Mouse (Mus musculus) G1E (cell line): ENCODE measurements around the gene Ptprc.

ENCODE experiments used
- CTCF ChIP-seq: IDR thresholded peaks from 2 replicates; pipeline ENCODE4 v1.5.1; 2012; ENCODE audit warnings: low read depth, low read length, inconsistent platforms, mixed read lengths
- GATA1 ChIP-seq: IDR thresholded peaks from 2 replicates; pipeline ENCODE4 v1.6.1; 2012; ENCODE audit warnings: borderline replicate concordance, low read length, inconsistent platforms, mixed read lengths
- POLR2AphosphoS5 ChIP-seq: IDR thresholded peaks from 2 replicates; pipeline ENCODE4 v1.6.1; 2012; ENCODE audit warnings: low read depth, low read length, inconsistent platforms; ENCODE audit not compliant: insufficient replicate concordance

GRCm38 (mm10) chr1:138175494-138175893 is at the start of gene Ptprc:
- no peak for TF ChIP-seq CTCF
- TF ChIP-seq GATA1 = no peak
- no peak for TF ChIP-seq POLR2AphosphoS5
